Mouse (Mus musculus): ENCODE results near the gene Dync2li1. TPM values are rescaled to one million over a fixed set of nuclear protein-coding genes. Genes with fewer than 3 reads are reported as not detected.
A peak's percentile ranks its signal among the peaks of the same experiment; 100 is the strongest.

The Dync2li1 gene
- polyA plus RNA-seq, 1 experiment from 2014 or later, result 34.2 TPM

GRCm38 (mm10) chr17:84616526-84617074 lies 9.7 kb upstream of the Dync2li1 start:
- no peaks in the 10 kb centered on the region for H3K4me1 ChIP-seq
- H3K9me3 ChIP-seq, result peaks cover 11% of the 10 kb centered on the region
- no peak overlapping the region for H3K4me2 ChIP-seq
- peaks cover 16% of the 10 kb centered on the region for H3K36me3 ChIP-seq (replicated peaks)
- no peak for ATAC-seq (ENCODE audit: low FRiP score)
- H3K9ac ChIP-seq, result no peak overlapping the region
- H3K27me3 ChIP-seq, result no peaks in the 10 kb centered on the region
- 91% methylated on average over 6 of the region's 6 CpGs for WGBS
- no peak overlapping the region for H3K27ac ChIP-seq
- H3K4me3 ChIP-seq (replicated peaks), result no peak overlapping the region

DNA sequence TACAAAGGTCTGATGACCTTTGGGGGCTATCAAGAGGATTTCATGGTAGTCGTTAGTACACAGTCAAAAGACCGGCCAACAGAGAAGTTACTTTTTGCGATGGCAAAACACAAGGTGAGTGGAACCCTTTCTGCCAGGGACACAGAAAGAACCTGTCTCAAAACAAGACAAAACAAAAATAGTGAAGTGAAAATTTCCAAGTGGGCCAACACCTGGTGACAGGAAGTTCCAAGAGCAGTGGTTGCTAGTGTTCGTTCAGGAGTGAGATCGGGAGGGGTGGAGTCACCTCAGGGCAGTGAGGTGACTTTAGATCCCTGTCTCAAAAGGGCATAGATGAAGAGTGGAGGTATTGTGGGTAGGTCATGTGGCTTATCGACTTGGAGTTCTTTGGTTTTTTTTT lies 8.3 kb upstream of the Dync2li1 start:
- no peak overlapping the region for H3K4me2 ChIP-seq
- H3K9ac ChIP-seq, result no peak overlapping the region
- H3K27me3 ChIP-seq, result no peaks in the 10 kb centered on the region
- no peak overlapping the region for H3K27ac ChIP-seq
- peaks cover 11% of the 10 kb centered on the region for H3K9me3 ChIP-seq
- H3K4me3 ChIP-seq (replicated peaks), result no peak overlapping the region
- 94% methylated on average over 6 of the region's 6 CpGs for WGBS
- ATAC-seq (ENCODE audit: low FRiP score), result no peak
- H3K36me3 ChIP-seq (replicated peaks), result peaks cover 16% of the 10 kb centered on the region
- no peaks in the 10 kb centered on the region for H3K4me1 ChIP-seq

GRCm38 (mm10) chr17:84619112-84619511 lies 7.2 kb upstream of the Dync2li1 start:
- H3K4me1 ChIP-seq, result no peaks in the 10 kb centered on the region
- H3K4me2 ChIP-seq, result no peak overlapping the region
- H3K9ac ChIP-seq, result no peak overlapping the region
- H3K27me3 ChIP-seq, result no peaks in the 10 kb centered on the region
- H3K4me3 ChIP-seq (replicated peaks), result no peak overlapping the region
- H3K9me3 ChIP-seq, result peaks cover under 1% of the 10 kb centered on the region
- H3K27ac ChIP-seq, result no peak overlapping the region
- peaks cover 6% of the 10 kb centered on the region; the same call in 1 of the 2 replicates for H3K36me3 ChIP-seq (replicated peaks)
- 89% methylated on average over 7 of the region's 7 CpGs for WGBS
- no peak for ATAC-seq (ENCODE audit: low FRiP score)

GRCm38 (mm10) chr17:84620076-84620475 lies 6.2 kb upstream of the Dync2li1 start:
- ATAC-seq (ENCODE audit: low FRiP score), result no peak
- H3K4me1 ChIP-seq, result no peaks in the 10 kb centered on the region
- H3K4me2 ChIP-seq, result no peak overlapping the region
- H3K27me3 ChIP-seq, result no peaks in the 10 kb centered on the region
- no peak overlapping the region for H3K27ac ChIP-seq
- H3K9ac ChIP-seq, result no peak overlapping the region
- no peaks in the 10 kb centered on the region for H3K36me3 ChIP-seq (replicated peaks)
- no peaks in the 10 kb centered on the region for H3K9me3 ChIP-seq
- 89% methylated on average over 3 of the region's 3 CpGs for WGBS
- no peak overlapping the region for H3K4me3 ChIP-seq (replicated peaks)

DNA sequence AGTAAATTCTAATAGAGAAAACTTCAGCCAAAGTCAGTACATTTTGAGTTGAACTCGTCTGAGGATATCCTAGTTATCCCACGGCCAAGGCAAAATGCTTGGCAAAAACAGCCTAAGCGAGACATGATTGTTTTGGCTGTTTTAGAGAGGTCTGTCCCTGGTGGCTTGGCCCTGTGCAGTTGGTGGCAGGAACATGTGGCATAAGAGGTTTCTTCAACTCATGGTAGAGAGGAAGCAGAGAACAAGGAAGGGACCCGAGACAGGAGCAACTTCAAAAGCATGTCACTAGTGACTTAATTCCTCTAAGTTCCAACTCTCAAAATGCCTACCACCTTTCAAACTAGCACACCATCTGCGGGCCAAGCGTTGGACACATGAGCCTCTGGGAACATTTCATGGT lies 5.7 kb upstream of the Dync2li1 start:
- H3K4me3 ChIP-seq (replicated peaks), result no peak overlapping the region
- no peak overlapping the region for H3K9ac ChIP-seq
- no peak overlapping the region for H3K4me2 ChIP-seq
- no peaks in the 10 kb centered on the region for H3K36me3 ChIP-seq (replicated peaks)
- H3K27me3 ChIP-seq, result no peaks in the 10 kb centered on the region
- H3K4me1 ChIP-seq, result no peaks in the 10 kb centered on the region
- no peaks in the 10 kb centered on the region for H3K9me3 ChIP-seq
- WGBS, result 88% methylated on average over 6 of the region's 6 CpGs
- no peak overlapping the region for H3K27ac ChIP-seq
- ATAC-seq (ENCODE audit: low FRiP score), result no peak

DNA sequence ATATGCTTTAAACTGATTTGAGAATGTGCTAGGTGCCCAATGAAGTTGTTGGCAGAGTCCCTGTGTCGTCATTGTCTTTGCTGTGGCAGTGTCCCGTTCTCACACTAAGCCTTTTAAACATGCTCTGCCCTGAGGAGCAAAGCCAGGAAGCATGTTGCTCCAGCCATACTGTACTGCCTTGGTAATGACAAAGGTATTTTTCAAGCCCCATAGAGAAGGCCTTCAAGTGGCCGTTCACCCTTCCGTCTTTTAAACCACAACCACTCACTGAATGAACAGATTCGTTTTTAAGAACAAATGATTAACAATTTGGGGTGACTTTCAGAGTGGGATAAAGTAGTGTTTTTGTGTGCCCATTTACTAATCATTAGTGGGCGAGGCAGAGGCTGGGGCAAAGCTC lies 5.1 kb upstream of the Dync2li1 start:
- Histone ChIP-seq H3K27me3 (no peaks in the 10 kb centered on the region), H3K9me3 (no peaks in the 10 kb centered on the region), H3K4me3 (replicated peaks) (no peak overlapping the region), H3K4me2 (no peak overlapping the region), H3K9ac (no peak overlapping the region), H3K4me1 (no peaks in the 10 kb centered on the region), H3K27ac (no peak overlapping the region), H3K36me3 (replicated peaks) (no peaks in the 10 kb centered on the region)
- no peak for ATAC-seq (ENCODE audit: low FRiP score)
- 83% methylated on average over 6 of the region's 6 CpGs for WGBS

GRCm38 (mm10) chr17:84622028-84622427 lies 4.3 kb upstream of the Dync2li1 start:
- 91% methylated on average over 4 of the region's 4 CpGs for WGBS
- Histone ChIP-seq H3K27ac (no peak overlapping the region), H3K9ac (no peak overlapping the region), H3K27me3 (no peaks in the 10 kb centered on the region), H3K4me3 (replicated peaks) (no peak overlapping the region), H3K4me1 (peaks cover 4% of the 10 kb centered on the region), H3K4me2 (no peak overlapping the region), H3K36me3 (replicated peaks) (no peaks in the 10 kb centered on the region), H3K9me3 (no peaks in the 10 kb centered on the region)
- no peak for ATAC-seq (ENCODE audit: low FRiP score)

DNA sequence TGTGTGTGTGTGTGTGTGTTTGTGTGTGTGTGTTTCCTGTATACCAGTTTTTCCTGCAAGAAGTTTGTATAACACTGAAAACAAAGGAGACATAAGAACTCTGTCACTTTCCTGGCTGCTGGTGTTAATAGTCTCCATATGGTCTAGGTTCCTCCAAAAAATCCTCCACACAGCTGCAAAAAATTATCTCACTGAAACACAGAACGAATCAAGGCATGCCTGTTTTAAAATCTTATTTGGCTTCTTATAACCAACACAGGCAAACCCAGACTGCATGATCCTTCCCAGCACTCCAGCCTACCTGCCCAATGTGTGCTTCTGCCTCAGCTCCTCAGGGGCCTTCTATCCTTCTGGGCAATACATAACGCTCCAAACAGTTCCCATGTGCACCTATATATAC lies 3.4 kb upstream of the Dync2li1 start:
- no peak overlapping the region for H3K9ac ChIP-seq
- no peak overlapping the region for H3K4me3 ChIP-seq (replicated peaks)
- no peaks in the 10 kb centered on the region for H3K9me3 ChIP-seq
- H3K27ac ChIP-seq, result no peak overlapping the region
- no peaks in the 10 kb centered on the region for H3K27me3 ChIP-seq
- H3K4me1 ChIP-seq, result peaks cover 5% of the 10 kb centered on the region
- ATAC-seq (ENCODE audit: low FRiP score), result no peak
- H3K36me3 ChIP-seq (replicated peaks), result no peaks in the 10 kb centered on the region
- 72% methylated on average over 2 of the region's 2 CpGs for WGBS
- H3K4me2 ChIP-seq, result no peak overlapping the region

DNA sequence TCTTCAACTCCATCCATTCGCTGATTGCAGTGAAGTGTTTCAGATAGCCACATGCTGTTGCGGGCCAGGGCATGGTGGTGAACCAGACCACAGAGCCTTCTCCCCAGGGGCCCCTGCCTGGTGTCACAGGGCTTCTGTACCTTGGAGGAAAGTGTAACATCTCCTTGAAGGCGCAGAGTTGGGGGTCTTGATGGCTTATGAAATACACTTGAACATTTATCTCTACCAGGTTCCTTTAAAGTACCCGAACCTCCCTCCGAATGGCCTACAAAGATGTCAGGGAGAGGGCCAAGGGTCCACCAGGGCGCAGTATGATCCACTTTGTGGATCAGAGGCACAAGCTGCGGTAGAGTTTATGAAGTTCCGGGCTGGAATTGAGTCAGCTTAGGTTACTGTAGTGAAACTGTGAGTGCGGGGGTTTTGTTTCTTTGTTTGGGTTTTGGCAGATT lies 585 bp downstream of the Dync2li1 start:
- H3K4me2 ChIP-seq, result peak overlapping the region; percentile 75
- peak overlapping the region; percentile 52 for H3K4me3 ChIP-seq (replicated peaks)
- peak; percentile 54; the same call in 1 of the 2 replicates for ATAC-seq (ENCODE audit: low FRiP score)
- no peak overlapping the region for H3K27ac ChIP-seq
- H3K9ac ChIP-seq, result peak overlapping the region; percentile 50
- H3K36me3 ChIP-seq (replicated peaks), result no peaks in the 10 kb centered on the region
- no peaks in the 10 kb centered on the region for H3K27me3 ChIP-seq
- H3K4me1 ChIP-seq, result peaks cover 5% of the 10 kb centered on the region
- H3K9me3 ChIP-seq, result no peaks in the 10 kb centered on the region
- 28% methylated on average over 9 of the region's 9 CpGs for WGBS

DNA sequence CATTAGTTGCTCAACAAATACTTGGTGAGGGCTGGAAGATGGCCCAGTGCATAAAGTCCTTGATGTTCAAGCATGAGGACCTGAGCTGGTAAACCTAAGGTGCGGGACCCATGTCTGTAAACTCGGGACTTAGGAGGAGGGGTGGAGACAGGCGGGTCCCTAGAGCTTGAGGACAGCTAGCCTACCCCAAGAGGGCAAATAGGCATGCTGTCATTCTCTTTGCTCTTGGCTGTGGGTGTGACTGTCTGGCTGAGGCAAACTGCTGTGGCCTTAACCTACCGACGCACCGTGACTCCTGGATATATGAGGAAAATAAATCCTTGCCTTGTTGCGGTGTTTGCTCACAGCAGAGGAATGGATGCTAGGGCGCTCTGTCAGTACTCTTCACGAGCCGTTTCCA lies 1.4 kb downstream of the Dync2li1 start:
- H3K9ac ChIP-seq, result no peak overlapping the region
- no peaks in the 10 kb centered on the region; the same call in 1 of the 2 replicates for H3K36me3 ChIP-seq (replicated peaks)
- no peak for ATAC-seq (ENCODE audit: low FRiP score)
- H3K4me3 ChIP-seq (replicated peaks), result no peak overlapping the region
- H3K27me3 ChIP-seq, result no peaks in the 10 kb centered on the region
- no peaks in the 10 kb centered on the region for H3K9me3 ChIP-seq
- H3K27ac ChIP-seq, result no peak overlapping the region
- 90% methylated on average over 10 of the region's 10 CpGs for WGBS
- H3K4me2 ChIP-seq, result no peak overlapping the region
- H3K4me1 ChIP-seq, result peaks cover 5% of the 10 kb centered on the region

- Histone ChIP-seq H3K4me2 (no peak overlapping the region), H3K27ac (no peak overlapping the region), H3K27me3 (no peaks in the 10 kb centered on the region), H3K9me3 (no peaks in the 10 kb centered on the region), H3K36me3 (replicated peaks) (no peaks in the 10 kb centered on the region; the same call in 1 of the 2 replicates), H3K4me3 (replicated peaks) (no peak overlapping the region), H3K9ac (no peak overlapping the region), H3K4me1 (peaks cover 5% of the 10 kb centered on the region)
- WGBS, result 85% methylated on average over 9 of the region's 9 CpGs
- no peak for ATAC-seq (ENCODE audit: low FRiP score)
Measured at GRCm38 (mm10) chr17:84628611-84629010, 2.3 kb downstream of the Dync2li1 start.

DNA sequence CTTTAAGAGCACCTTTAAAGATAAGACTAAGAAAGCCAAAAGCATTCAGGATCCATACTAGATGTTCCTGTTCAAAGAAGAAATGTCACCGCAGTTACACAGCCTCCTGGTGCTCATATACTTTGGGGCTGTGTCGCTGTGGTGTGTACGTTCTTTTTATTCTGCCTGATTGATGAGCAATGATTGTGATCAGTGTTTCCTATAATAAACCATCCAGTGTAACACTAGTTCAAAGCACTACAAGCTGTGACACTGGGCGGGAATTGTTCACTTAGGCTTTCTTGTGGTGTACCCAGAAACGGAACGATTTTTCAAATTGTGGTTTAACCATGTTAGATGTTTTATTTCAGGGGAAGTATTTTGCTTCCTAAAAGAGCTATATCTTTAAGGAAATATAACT lies 5.5 kb downstream of the Dync2li1 start:
- Histone ChIP-seq H3K36me3 (replicated peaks) (no peaks in the 10 kb centered on the region; the same call in 1 of the 2 replicates), H3K4me1 (peaks cover 7% of the 10 kb centered on the region), H3K27me3 (no peaks in the 10 kb centered on the region), H3K4me2 (no peak overlapping the region), H3K27ac (no peak overlapping the region), H3K9ac (no peak overlapping the region), H3K9me3 (no peaks in the 10 kb centered on the region), H3K4me3 (replicated peaks) (no peak overlapping the region)
- 93% methylated on average over 6 of the region's 6 CpGs for whole genome bisulfite sequencing
- ATAC-seq (ENCODE audit: low FRiP score), result no peak

DNA sequence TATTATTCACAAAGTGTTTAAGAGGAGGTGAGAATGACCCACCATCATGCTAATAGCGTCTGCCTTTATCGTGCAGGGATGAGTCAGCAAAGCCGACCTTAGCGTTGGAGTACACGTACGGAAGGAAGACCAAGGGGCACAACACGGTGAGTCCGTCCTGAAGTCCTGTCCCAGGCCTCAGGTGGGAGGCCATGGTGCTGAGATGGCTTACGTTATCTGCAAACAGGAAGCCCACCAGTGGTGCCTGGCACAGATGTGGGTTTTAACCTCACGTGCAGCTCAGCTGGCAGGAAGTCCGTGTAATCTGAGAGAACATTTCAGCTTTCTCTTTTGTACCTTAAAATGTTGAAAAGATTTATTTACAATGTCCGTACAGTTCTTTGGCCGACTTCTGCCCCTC lies 7.1 kb downstream of the Dync2li1 start:
- H3K27ac ChIP-seq, result no peak overlapping the region
- H3K36me3 ChIP-seq (replicated peaks), result peaks cover 2% of the 10 kb centered on the region; the same call in 1 of the 2 replicates
- H3K27me3 ChIP-seq, result no peaks in the 10 kb centered on the region
- WGBS, result 89% methylated on average over 13 of the region's 13 CpGs
- no peak overlapping the region for H3K4me2 ChIP-seq
- H3K4me1 ChIP-seq, result peaks cover 4% of the 10 kb centered on the region
- H3K9me3 ChIP-seq, result no peaks in the 10 kb centered on the region
- ATAC-seq (ENCODE audit: low FRiP score), result no peak
- H3K4me3 ChIP-seq (replicated peaks), result no peak overlapping the region
- H3K9ac ChIP-seq, result no peak overlapping the region
